Mouse (Mus musculus): ENCODE measurements around the gene Cacnb4.

DNA sequence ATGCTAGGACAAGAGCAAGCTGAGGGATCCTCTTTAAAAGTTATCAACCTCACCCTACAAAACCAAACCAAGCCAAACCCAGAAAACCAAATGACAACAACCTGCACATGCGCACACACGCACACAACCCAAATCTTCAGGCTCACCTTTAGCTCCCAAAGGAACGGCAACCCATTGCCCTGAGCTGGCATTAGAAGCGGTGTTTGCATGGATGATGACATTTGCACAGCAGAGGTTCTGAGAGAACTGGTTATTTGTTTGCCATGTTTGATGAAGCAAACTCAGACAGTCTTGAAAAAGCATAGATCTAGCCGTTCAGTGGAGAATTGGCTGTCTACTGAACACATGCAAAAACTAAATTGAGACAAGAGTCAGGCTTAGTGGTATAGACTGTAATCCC, 198.1 kb downstream of the Cacnb4 start:
- TF ChIP-seq POLR2A (IDR thresholded peaks at IDR 0.05; ENCODE audit: low read depth, low read length) (no peak), CTCF (IDR thresholded peaks at IDR 0.05; ENCODE audit: extremely low read depth, insufficient read depth, insufficient read length, insufficient replicate concordance) (no peak)
